Comparison of ENCODE assay signal across 24 mouse cellular contexts in genomic region chr4:105208977-105209376, GRCm38 (mm10).
"Had no signal": no experiment of that assay in that cellular context is flagged by ENCODE, and none has a peak within 500 bp of the region (broad histone marks: within the 10 kb centered on the region; RNA-seq: fewer than 3 reads in every experiment).

No protein-coding gene starts in this region.

- H3K4me2 ChIP-seq: heart, embryonic 11.5 days; heart, embryonic 13.5 days; heart, embryonic 15.5 days; hindbrain, embryonic 13.5 days; hindbrain, embryonic 15.5 days; limb, embryonic 12.5 days; liver, embryonic 12.5 days had no signal

- H3K36me3 ChIP-seq: hindbrain, embryonic 15.5 days had no signal

- H3K9ac ChIP-seq: heart, embryonic 13.5 days; heart, embryonic 15.5 days; hindbrain, embryonic 13.5 days; hindbrain, embryonic 15.5 days; limb, embryonic 12.5 days; liver, embryonic 12.5 days; liver, embryonic 14.5 days had no signal

- H3K4me3 ChIP-seq: heart, adult 2 months; heart, embryonic 13.5 days; heart, embryonic 15.5 days; hindbrain, embryonic 13.5 days; hindbrain, embryonic 15.5 days; layer of hippocampus, adult 2 months; left cerebral cortex, adult 2 months; limb, embryonic 10.5 days; limb, embryonic 12.5 days; liver, embryonic 12.5 days had no signal

- ATAC-seq: hindbrain, postnatal 0 days; liver, embryonic 12.5 days had no signal

- H3K9me3 ChIP-seq: heart, embryonic 13.5 days; heart, embryonic 15.5 days; hindbrain, embryonic 13.5 days; hindbrain, embryonic 15.5 days; limb, embryonic 10.5 days; limb, embryonic 12.5 days; liver, embryonic 12.5 days had no signal

- DNase-seq: gastrocnemius, postnatal 10 days; gastrocnemius, postnatal 36 days; heart, adult 11 months; heart, adult 2 months; heart, postnatal 14 days; heart, postnatal 36 days; kidney, adult 18-20 months; kidney, adult 8-10 months; kidney, postnatal 10 days; kidney, postnatal 25 days; kidney, postnatal 4 days; liver had no signal

- H3K27me3 ChIP-seq: heart, embryonic 13.5 days; heart, embryonic 15.5 days; hindbrain, embryonic 13.5 days; hindbrain, embryonic 15.5 days; limb, embryonic 12.5 days; liver, embryonic 12.5 days had no signal

- H3K27ac ChIP-seq: heart, adult 2 months; heart, embryonic 13.5 days; hindbrain, embryonic 13.5 days; hindbrain, embryonic 15.5 days; hindbrain, postnatal 0 days; left cerebral cortex, adult 2 months; limb, embryonic 10.5 days; limb, embryonic 12.5 days; liver, embryonic 12.5 days; liver, embryonic 14.5 days had no signal
